Mouse (Mus musculus) MEL (cell line): Measurements from ENCODE around the gene Col4a1. TPM values are rescaled to one million over a fixed set of nuclear protein-coding genes. Genes with fewer than 3 reads are reported as not detected.

Source experiments
- DNase-seq: peaks from one replicate; pipeline ENCODE4 v3.0.0; 2011; ENCODE audit warnings: low read depth, low spot score
- H3K27ac ChIP-seq: 2 replicates; pipeline ENCODE4 v1.5.1; 2012; ENCODE audit warnings: low read depth, mild to moderate bottlenecking, control low read depth, low read length, moderate library complexity; ENCODE audit not compliant: control insufficient read depth
- H3K27me3 ChIP-seq, 2 experiments: fragments of 150-350 bp in 1 of 2; sonication (generic) in 1 of 2; 2 replicates each; pipeline ENCODE4 v1.6.1; 2012; ENCODE audit warnings: low read length in 2 of 2, mild to moderate bottlenecking in 2 of 2, improper control_type of control experiment in 1 of 2, moderate library complexity in 1 of 2; ENCODE audit not compliant: insufficient read depth in 2 of 2, control insufficient read depth in 1 of 2
- H3K36me3 ChIP-seq, 2 experiments: 2 replicates each; pipeline ENCODE4 v1.6.1; 2012 to 2014; ENCODE audit warnings: low read length in 2 of 2, improper control_type of control experiment in 1 of 2, inconsistent platforms in 1 of 2, mild to moderate bottlenecking in 1 of 2; ENCODE audit not compliant: insufficient read depth in 2 of 2, control insufficient read depth in 1 of 2
- H3K4me1 ChIP-seq, 2 experiments: fragments of 150-350 bp in 1 of 2; sonication (generic) in 1 of 2; 2 replicates each; pipeline ENCODE4 v1.6.1; 2012; ENCODE audit warnings: low read length in 2 of 2, improper control_type of control experiment in 1 of 2, mild to moderate bottlenecking in 1 of 2; ENCODE audit not compliant: insufficient read depth in 2 of 2, control insufficient read depth in 1 of 2
- H3K4me3 ChIP-seq, 2 experiments: fragments of 150-350 bp in 1 of 2; sonication (generic) in 1 of 2; 2 replicates each; pipeline ENCODE4 v1.5.1; 2012; ENCODE audit warnings: low read depth in 2 of 2, low read length in 2 of 2, mild to moderate bottlenecking in 2 of 2, moderate library complexity in 2 of 2, control low read depth in 1 of 2, improper control_type of control experiment in 1 of 2; ENCODE audit not compliant: control insufficient read depth in 1 of 2, insufficient read depth in 1 of 2
- H3K79me2 ChIP-seq: 2 replicates; pipeline ENCODE4 v1.6.1; 2012; ENCODE audit warnings: mild to moderate bottlenecking, low read length, moderate library complexity; ENCODE audit not compliant: control insufficient read depth, poor library complexity, insufficient read depth
- H3K9ac ChIP-seq: 2 replicates; pipeline ENCODE4 v1.6.1; 2012; ENCODE audit warnings: low read depth, mild to moderate bottlenecking, control low read depth, low read length, moderate library complexity; ENCODE audit not compliant: control insufficient read depth, poor library complexity, severe bottlenecking
- H3K9me3 ChIP-seq: fragments of 150-350 bp; sonication (generic); replicated peaks from 2 replicates; pipeline ENCODE4 v1.6.1; 2012; ENCODE audit warnings: mild to moderate bottlenecking, low read length, improper control_type of control experiment, moderate library complexity; ENCODE audit not compliant: insufficient read depth
- CHD1 ChIP-seq: IDR thresholded peaks from 2 replicates; pipeline ENCODE4 v1.6.1; 2012; ENCODE audit warnings: low read depth, mild to moderate bottlenecking, inconsistent platforms, low read length, improper control_type of control experiment
- CHD2 ChIP-seq: IDR thresholded peaks from 2 replicates; pipeline ENCODE4 v1.6.1; 2011; ENCODE audit warnings: low read length, improper control_type of control experiment
- CTCF ChIP-seq, 3 experiments: IDR thresholded peaks in 2 of 3; conservative IDR thresholded peaks in 1 of 3; 2 replicates each; pipeline ENCODE4 v1.5.1; 2011 to 2012; ENCODE audit warnings: low read length in 3 of 3, low read depth in 2 of 3, mild to moderate bottlenecking in 2 of 3, improper control_type of control experiment in 1 of 3, inconsistent platforms in 1 of 3, mixed read lengths in 1 of 3, moderate library complexity in 1 of 3; ENCODE audit not compliant: control insufficient read depth in 1 of 3, insufficient read depth in 1 of 3, poor library complexity in 1 of 3, severe bottlenecking in 1 of 3
- E2F4 ChIP-seq: IDR thresholded peaks from 2 replicates; pipeline ENCODE4 v1.6.1; 2011; ENCODE audit warnings: low read depth, low read length, improper control_type of control experiment, borderline replicate concordance
- ELF1 ChIP-seq: IDR thresholded peaks from 2 replicates; pipeline ENCODE4 v1.6.1; 2014; ENCODE audit warnings: low read depth, mild to moderate bottlenecking, inconsistent platforms, low read length, improper control_type of control experiment, moderate library complexity
- ETS1 ChIP-seq: IDR thresholded peaks from 2 replicates; pipeline ENCODE4 v1.6.1; 2012; ENCODE audit warnings: low read depth, mild to moderate bottlenecking, inconsistent platforms, low read length, improper control_type of control experiment, moderate library complexity
- GABPA ChIP-seq: IDR thresholded peaks from 2 replicates; pipeline ENCODE4 v1.6.1; 2012; ENCODE audit warnings: low read depth, mild to moderate bottlenecking, inconsistent platforms, low read length, improper control_type of control experiment, moderate library complexity
- HCFC1 ChIP-seq: IDR thresholded peaks from 2 replicates; pipeline ENCODE4 v1.6.1; 2012; ENCODE audit warnings: low read depth, mild to moderate bottlenecking, inconsistent platforms, low read length, improper control_type of control experiment, moderate library complexity
- MAX ChIP-seq: IDR thresholded peaks from 2 replicates; pipeline ENCODE4 v1.6.1; 2011; ENCODE audit warnings: low read length, improper control_type of control experiment
- MAZ ChIP-seq: IDR thresholded peaks from 2 replicates; pipeline ENCODE4 v1.6.1; 2012; ENCODE audit warnings: low read depth, mild to moderate bottlenecking, inconsistent platforms, low read length, improper control_type of control experiment
- MXI1 ChIP-seq: IDR thresholded peaks from 2 replicates; pipeline ENCODE4 v1.6.1; 2011; ENCODE audit warnings: mild to moderate bottlenecking, low read depth, low read length, improper control_type of control experiment
- NELFE ChIP-seq: IDR thresholded peaks from 2 replicates; pipeline ENCODE4 v1.6.1; 2011; ENCODE audit warnings: low read depth, low read length, improper control_type of control experiment
- POLR2A ChIP-seq, 2 experiments: IDR thresholded peaks; 2 replicates each; pipeline ENCODE4 v1.6.1; 2011 to 2012; ENCODE audit warnings: low read length in 2 of 2, mild to moderate bottlenecking in 2 of 2, control low read depth in 1 of 2, improper control_type of control experiment in 1 of 2, low read depth in 1 of 2, moderate library complexity in 1 of 2; ENCODE audit not compliant: control insufficient read depth in 1 of 2, insufficient read depth in 1 of 2, poor library complexity in 1 of 2
- POLR2AphosphoS5 ChIP-seq: IDR thresholded peaks from 2 replicates; pipeline ENCODE4 v1.6.1; 2012; ENCODE audit warnings: low read depth, borderline replicate concordance, mild to moderate bottlenecking, inconsistent platforms, low read length, moderate library complexity, mixed read lengths
- RCOR1 ChIP-seq: IDR thresholded peaks from 2 replicates; pipeline ENCODE4 v1.6.1; 2012; ENCODE audit warnings: low read depth, mild to moderate bottlenecking, inconsistent platforms, low read length, improper control_type of control experiment
- SMC3 ChIP-seq: IDR thresholded peaks from 2 replicates; pipeline ENCODE4 v1.6.1; 2011; ENCODE audit warnings: low read depth, low read length, improper control_type of control experiment
- TBP ChIP-seq: IDR thresholded peaks from 2 replicates; pipeline ENCODE4 v1.8.0; 2011; ENCODE audit warnings: low read depth, low read length, improper control_type of control experiment
- TCF12 ChIP-seq: IDR thresholded peaks from 2 replicates; pipeline ENCODE4 v1.6.1; 2014; ENCODE audit warnings: low read depth, mild to moderate bottlenecking, inconsistent platforms, low read length, improper control_type of control experiment, moderate library complexity
- UBTF ChIP-seq: IDR thresholded peaks from 2 replicates; pipeline ENCODE4 v1.6.1; 2012; ENCODE audit warnings: low read depth, mild to moderate bottlenecking, inconsistent platforms, low read length, improper control_type of control experiment, moderate library complexity, borderline replicate concordance; ENCODE audit not compliant: insufficient read depth
- USF1 ChIP-seq: IDR thresholded peaks from 2 replicates; pipeline ENCODE4 v1.6.1; 2014; ENCODE audit warnings: low read depth, mild to moderate bottlenecking, inconsistent platforms, low read length, improper control_type of control experiment, moderate library complexity
- ZC3H11A ChIP-seq: IDR thresholded peaks from 2 replicates; pipeline ENCODE4 v1.6.1; 2012; ENCODE audit warnings: low read depth, mild to moderate bottlenecking, inconsistent platforms, low read length, improper control_type of control experiment
- ZMIZ1 ChIP-seq: IDR thresholded peaks from 2 replicates; pipeline ENCODE4 v1.6.1; 2012; ENCODE audit warnings: low read depth, mild to moderate bottlenecking, inconsistent platforms, low read length, improper control_type of control experiment, moderate library complexity
- ZNF384 ChIP-seq: IDR thresholded peaks from 2 replicates; pipeline ENCODE4 v1.6.1; 2012; ENCODE audit warnings: low read depth, mild to moderate bottlenecking, inconsistent platforms, low read length, improper control_type of control experiment
- polyA plus RNA-seq, 2 experiments: library from polyadenylated mRNA; stranded (reverse) in 1 of 2; unstranded in 1 of 2; fragments of >175 nt in 1 of 2; fragments of >200 nt in 1 of 2; gene quantifications; 2 replicates each; pipeline versions ENCODE4 v1.2.1 to v1.2.4; 2012; ENCODE audit warnings: low replicate concordance in 2 of 2, low read depth in 1 of 2; ENCODE audit not compliant: insufficient read length in 2 of 2, insufficient read depth in 1 of 2, missing spikeins in 1 of 2
- total RNA-seq: library from RNA; depleted of rRNA; stranded (reverse); fragments of 300-350 nt; gene quantifications from 2 replicates; pipeline ENCODE4 v1.2.3, GENCODE M21; 2012

Col4a1 gene
- total and polyA plus RNA-seq, 3 experiments, result 0.31 TPM; not detected in 2

DNA sequence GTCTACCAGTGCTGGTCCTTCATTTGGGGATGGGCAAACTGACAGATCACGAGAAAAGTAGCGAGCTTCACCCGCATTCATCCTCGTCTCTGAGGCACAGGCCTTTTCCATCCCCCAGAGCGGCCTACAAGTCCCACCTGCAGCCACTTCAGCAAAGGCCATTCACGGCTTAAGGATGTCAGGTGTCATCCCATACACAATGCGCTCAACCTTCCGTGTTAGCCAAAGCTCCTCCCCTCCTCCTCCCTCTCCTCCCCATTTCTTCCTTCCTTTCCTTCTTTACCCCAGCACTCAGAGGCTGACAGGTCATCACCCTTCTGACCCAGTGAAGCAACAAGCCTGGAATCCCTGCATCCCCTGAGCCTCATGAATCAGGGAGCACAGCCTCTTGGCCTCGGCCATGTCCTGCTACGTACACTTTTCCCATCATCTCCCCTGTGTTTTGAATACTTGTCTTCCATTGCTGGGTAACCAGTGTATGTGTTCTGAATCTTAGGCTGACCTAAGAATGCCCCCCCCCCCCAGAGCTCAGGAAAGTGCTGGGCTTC lies 31.8 kb downstream of the Col4a1 start:
- H3K27ac ChIP-seq, result no peak overlapping the region
- no peak for DNase-seq
- H3K79me2 ChIP-seq, result no peaks in the 10 kb centered on the region
- TF ChIP-seq ZC3H11A, result no peak
- no peak for TF ChIP-seq POLR2A (IDR thresholded peaks at IDR 0.05; ENCODE audit: control insufficient read depth in 1 of 2, insufficient read depth in 1 of 2, low read depth in 1 of 2, low read length in 2 of 2, poor library complexity in 1 of 2)
- TF ChIP-seq CHD2, result no peak
- no peaks in the 10 kb centered on the region for H3K36me3 ChIP-seq
- H3K4me3 ChIP-seq, result no peak overlapping the region
- no peak overlapping the region for H3K9ac ChIP-seq
- no peaks in the 10 kb centered on the region for H3K4me1 ChIP-seq
- no peaks in the 10 kb centered on the region for H3K27me3 ChIP-seq
- no peaks in the 10 kb centered on the region for H3K9me3 ChIP-seq

DNA sequence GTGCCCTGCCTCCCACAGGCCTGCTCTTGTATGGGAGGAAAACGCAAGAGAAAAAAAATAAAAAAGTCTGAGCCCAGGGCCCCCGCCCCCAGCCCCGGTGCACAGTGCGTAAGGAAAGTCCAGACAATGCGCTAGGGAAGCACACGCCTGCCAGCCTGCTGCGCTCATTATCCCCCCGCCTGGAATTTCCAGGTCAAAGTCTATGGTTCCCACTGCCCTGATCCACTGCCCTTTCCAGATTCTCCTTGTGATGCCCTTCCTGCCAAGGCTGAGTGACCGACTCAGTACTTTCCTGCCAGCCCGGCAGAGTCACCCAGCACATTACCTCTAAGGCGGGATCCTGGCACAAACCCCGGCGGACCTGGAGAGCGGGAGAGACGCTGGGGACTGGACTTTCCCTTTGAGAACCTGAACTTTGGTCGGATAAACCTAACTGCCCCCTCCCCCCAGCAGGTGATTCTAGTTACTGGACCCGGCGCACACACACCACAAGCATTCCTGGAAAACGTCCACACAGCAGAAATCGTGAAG lies 33.3 kb downstream of the Col4a1 start:
- Histone ChIP-seq H3K27me3 (no peaks in the 10 kb centered on the region), H3K4me1 (no peaks in the 10 kb centered on the region), H3K9ac (no peak overlapping the region), H3K9me3 (no peaks in the 10 kb centered on the region), H3K4me3 (no peak overlapping the region), H3K27ac (no peak overlapping the region), H3K79me2 (no peaks in the 10 kb centered on the region), H3K36me3 (no peaks in the 10 kb centered on the region)
- no peak for DNase-seq
- no peak for TF ChIP-seq MAX
- TF ChIP-seq USF1, result no peak
- TF ChIP-seq UBTF, result no peak
- no peak for TF ChIP-seq ETS1
- TF ChIP-seq TBP, result no peak
- TF ChIP-seq TCF12, result no peak
- no peak for TF ChIP-seq MAZ
- TF ChIP-seq POLR2AphosphoS5, result no peak
- TF ChIP-seq CHD2, result no peak
- TF ChIP-seq HCFC1, result no peak

DNA sequence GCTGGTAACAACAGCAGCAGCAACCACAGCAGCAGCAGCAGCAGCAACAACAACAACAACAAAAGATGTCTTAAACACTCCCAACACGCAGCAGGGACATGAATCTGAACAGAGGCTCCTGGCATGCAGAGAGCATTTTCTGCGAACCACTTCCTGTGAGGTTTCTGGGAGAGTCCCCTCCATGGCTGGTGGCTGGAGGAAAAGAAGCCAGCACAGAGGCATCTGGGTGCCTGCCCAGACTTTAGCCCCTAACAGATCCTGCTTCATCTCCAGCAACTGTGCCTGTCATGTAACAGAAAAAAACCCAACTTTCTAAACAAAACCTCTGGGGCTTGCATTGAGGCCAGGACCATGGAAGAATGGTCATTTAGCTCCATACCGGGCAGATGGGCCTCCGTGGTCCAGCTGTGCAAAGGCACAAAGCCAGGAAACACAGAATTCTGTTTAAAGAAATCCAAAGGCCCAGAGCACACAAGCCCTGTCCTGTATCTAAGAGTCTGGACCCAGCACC lies 34.5 kb downstream of the Col4a1 start:
- Histone ChIP-seq H3K4me3 (no peak overlapping the region), H3K4me1 (no peaks in the 10 kb centered on the region), H3K27ac (no peak overlapping the region), H3K9ac (no peak overlapping the region), H3K27me3 (no peaks in the 10 kb centered on the region), H3K79me2 (no peaks in the 10 kb centered on the region), H3K9me3 (no peaks in the 10 kb centered on the region), H3K36me3 (no peaks in the 10 kb centered on the region)
- DNase-seq, result no peak
- TF ChIP-seq ZC3H11A, result no peak
- TF ChIP-seq NELFE, result no peak
- TF ChIP-seq SMC3, result no peak
- no peak for TF ChIP-seq MXI1
- TF ChIP-seq ZNF384, result no peak
- no peak for TF ChIP-seq ZMIZ1
- TF ChIP-seq USF1, result no peak
- no peak for TF ChIP-seq ETS1
- TF ChIP-seq CHD2, result no peak
- no peak for TF ChIP-seq E2F4
- TF ChIP-seq MAZ, result no peak
- no peak for TF ChIP-seq TCF12
- no peak for TF ChIP-seq TBP
- no peak for TF ChIP-seq CTCF (IDR thresholded peaks at IDR 0.05 in 2 of 3, conservative IDR thresholded peaks at IDR 0.05 in 1 of 3; ENCODE audit: control insufficient read depth in 1 of 3, insufficient read depth in 1 of 3, low read depth in 2 of 3, low read length in 3 of 3, poor library complexity in 1 of 3, severe bottlenecking in 1 of 3)
- TF ChIP-seq GABPA, result no peak
- TF ChIP-seq ELF1, result no peak
- no peak for TF ChIP-seq RCOR1
- TF ChIP-seq CHD1, result no peak
